Mouse (Mus musculus) CH12.LX (cell line): ENCODE results near the gene Exph5. TPM values are rescaled to one million over a fixed set of nuclear protein-coding genes. Genes with fewer than 3 reads are reported as not detected.

Experiments used
- DNase-seq: peaks from one replicate; pipeline ENCODE4 v3.0.0-alpha.2; 2013; ENCODE audit errors: extremely low read depth
- H3K27ac ChIP-seq: 2 replicates; pipeline ENCODE4 v1.5.1; 2012; ENCODE audit warnings: low read depth, mild to moderate bottlenecking, control low read depth, moderate library complexity; ENCODE audit not compliant: insufficient read depth
- H3K27me3 ChIP-seq: replicated peaks from 2 replicates; pipeline ENCODE3; 2012; ENCODE audit warnings: inconsistent platforms
- H3K36me3 ChIP-seq, 2 experiments: replicated peaks in 1 of 2; 2 replicates each; pipeline versions ENCODE3 to v1.6.1; 2012; ENCODE audit warnings: inconsistent platforms in 1 of 2, low read length in 1 of 2, mild to moderate bottlenecking in 1 of 2, mixed read lengths in 1 of 2, moderate library complexity in 1 of 2; ENCODE audit not compliant: control insufficient read depth in 1 of 2, insufficient read depth in 1 of 2
- H3K4me1 ChIP-seq, 2 experiments: 2 replicates each; pipeline ENCODE4 v1.6.1; 2012; ENCODE audit warnings: inconsistent platforms in 1 of 2, moderate library complexity in 1 of 2; ENCODE audit not compliant: insufficient read depth in 2 of 2, control insufficient read depth in 1 of 2
- H3K4me2 ChIP-seq: 2 replicates; pipeline ENCODE4 v1.6.1; 2012; ENCODE audit warnings: low read depth, mild to moderate bottlenecking, control low read depth; ENCODE audit not compliant: poor library complexity, insufficient read depth, severe bottlenecking
- H3K4me3 ChIP-seq, 3 experiments: fragments of 150-350 bp in 1 of 3; sonication (generic) in 1 of 3; replicated peaks in 1 of 3; 2 replicates each; pipeline versions ENCODE3 to v1.5.1; 2011 to 2012; ENCODE audit warnings: low read depth in 2 of 3, low read length in 2 of 3, mild to moderate bottlenecking in 2 of 3, moderate library complexity in 2 of 3, control low read depth in 1 of 3, improper control_type of control experiment in 1 of 3, inconsistent platforms in 1 of 3, mixed read lengths in 1 of 3; ENCODE audit not compliant: poor library complexity in 1 of 3
- H3K79me2 ChIP-seq: replicated peaks from 2 replicates; pipeline ENCODE4 v1.6.1; 2012; ENCODE audit warnings: mild to moderate bottlenecking, moderate library complexity; ENCODE audit not compliant: control insufficient read depth, poor library complexity, insufficient read depth, severe bottlenecking; ENCODE audit errors: extremely low read depth
- H3K9ac ChIP-seq: 2 replicates; pipeline ENCODE4 v1.6.1; 2012; ENCODE audit warnings: low read depth, mild to moderate bottlenecking, control low read depth, moderate library complexity; ENCODE audit not compliant: insufficient read depth
- H3K9me3 ChIP-seq: replicated peaks from 2 replicates; pipeline ENCODE3; 2012; ENCODE audit warnings: low read length, inconsistent platforms, mixed read lengths
- BHLHE40 ChIP-seq: IDR thresholded peaks from 2 replicates; pipeline ENCODE4 v1.6.1; 2011; ENCODE audit warnings: mild to moderate bottlenecking, low read depth, low read length, improper control_type of control experiment
- GABPA ChIP-seq: IDR thresholded peaks from 2 replicates; pipeline ENCODE4 v1.6.1; 2012; ENCODE audit warnings: low read depth, low read length, improper control_type of control experiment, inconsistent platforms; ENCODE audit not compliant: insufficient replicate concordance
- MAFK ChIP-seq: IDR thresholded peaks from 2 replicates; pipeline ENCODE4 v1.6.1; 2011; ENCODE audit warnings: low read length, improper control_type of control experiment; ENCODE audit not compliant: insufficient replicate concordance
- PAX5 ChIP-seq: IDR thresholded peaks from 2 replicates; pipeline ENCODE4 v1.6.1; 2012; ENCODE audit warnings: low read length, inconsistent platforms, mixed read lengths
- SIN3A ChIP-seq: IDR thresholded peaks from 2 replicates; pipeline ENCODE4 v1.6.1; 2012; ENCODE audit warnings: low read length, improper control_type of control experiment, inconsistent platforms
- USF1 ChIP-seq: IDR thresholded peaks from 2 replicates; pipeline ENCODE4 v1.6.1; 2014; ENCODE audit warnings: low read depth, mild to moderate bottlenecking, inconsistent platforms, low read length, improper control_type of control experiment
- USF2 ChIP-seq: conservative IDR thresholded peaks from 2 replicates; pipeline ENCODE4 v1.6.1; 2011; ENCODE audit warnings: low read depth, low read length, improper control_type of control experiment
- dilution Hi-C: fragments of 300-500 bp; cut with MboI; formaldehyde crosslinking; loops from 2 replicates; pipeline ENCODE4 v1.14.3; 2020; ENCODE audit warnings: low sequenced_read_pairs; ENCODE audit not compliant: extremely low pct_unique_long_range_greater_than_20kb, extremely low pct_ligation_motif_present
- in situ Hi-C: fragments of 300-500 bp; cut with MboI; formaldehyde crosslinking; loops from 3 replicates; pipeline ENCODE4 v1.14.3; 2019; ENCODE audit warnings: low sequenced_read_pairs, low pct_ligation_motif_present, low pct_unique_long_range_greater_than_20kb, mixed read lengths
- polyA plus RNA-seq: library from polyadenylated mRNA; unstranded; fragments of >175 nt; gene quantifications from 2 replicates; pipeline ENCODE4 v1.2.1, GENCODE M21; 2012; ENCODE audit warnings: low read depth; ENCODE audit not compliant: insufficient read length
- total RNA-seq, 2 experiments: library from RNA; depleted of rRNA; stranded (reverse); fragments of 300-350 nt in 1 of 2; fragments of >200 nt in 1 of 2; gene quantifications; 2 replicates each; pipeline ENCODE4 v1.2.3; 2012 to 2014

Gene Exph5
- total and polyA plus RNA-seq, 3 experiments = 0.04 TPM; not detected in 2

- no peak for TF ChIP-seq GABPA
- no peak for TF ChIP-seq PAX5
- TF ChIP-seq SIN3A = no peak
- no peak for TF ChIP-seq MAFK
- no peak for TF ChIP-seq USF1
- in situ Hi-C loops (no loop called here), dilution Hi-C loops (no loop called here)
- H3K9ac ChIP-seq = no peak overlapping the region
- H3K27ac ChIP-seq = no peak overlapping the region
- no peak for DNase-seq
- H3K9me3 ChIP-seq = no peaks in the 10 kb centered on the region
- H3K36me3 ChIP-seq = no peaks in the 10 kb centered on the region
- no peaks in the 10 kb centered on the region for H3K79me2 ChIP-seq
- no peaks in the 10 kb centered on the region for H3K27me3 ChIP-seq
- H3K4me2 ChIP-seq = no peak overlapping the region
- no peak overlapping the region for H3K4me3 ChIP-seq
- H3K4me1 ChIP-seq = peaks cover 6 to 27% of the 10 kb centered on the region in 2 experiments; a peak in 3 of 4 replicates
Measured at GRCm38 (mm10) chr9:53389109-53389508, 87.6 kb downstream of the Exph5 start.

- Histone ChIP-seq H3K4me3 (no peak overlapping the region), H3K27ac (no peak overlapping the region), H3K79me2 (no peaks in the 10 kb centered on the region), H3K27me3 (no peaks in the 10 kb centered on the region), H3K4me2 (no peak overlapping the region), H3K4me1 (peaks cover 6 to 27% of the 10 kb centered on the region in 2 experiments; a peak in 3 of 4 replicates), H3K36me3 (no peaks in the 10 kb centered on the region), H3K9ac (no peak overlapping the region), H3K9me3 (no peaks in the 10 kb centered on the region)
- TF ChIP-seq BHLHE40 (peak; percentile 54), USF2 (no peak)
- TF ChIP-seq, all 38 proteins: peak for 1
- dilution Hi-C loops = no loop called here
- in situ Hi-C loops = no loop called here
- DNase-seq = no peak
Measured at GRCm38 (mm10) chr9:53390136-53390535, 88.7 kb downstream of the Exph5 start.

- Histone ChIP-seq H3K9me3 (no peaks in the 10 kb centered on the region), H3K36me3 (no peaks in the 10 kb centered on the region), H3K4me3 (peak overlapping the region in 1 of 3 experiments; percentile 23), H3K27ac (no peak overlapping the region), H3K27me3 (no peaks in the 10 kb centered on the region), H3K79me2 (no peaks in the 10 kb centered on the region), H3K9ac (no peak overlapping the region), H3K4me1 (peaks cover 7 to 17% of the 10 kb centered on the region in 2 experiments; a peak in 3 of 4 replicates), H3K4me2 (peak overlapping the region; percentile 37; the same call in 1 of the 2 replicates)
- in situ Hi-C loops (loop anchor here (5.0 kb wide), 1 partner anchor 151 kb away; the partner anchor contains the start of gene Ddx10), dilution Hi-C loops (no loop called here)
- TF ChIP-seq GABPA = no peak
- no peak for DNase-seq
Measured at GRCm38 (mm10) chr9:53397685-53398387, 96.4 kb downstream of the Exph5 start.
